Mouse (Mus musculus): ENCODE measurements around the gene Hba-a1.
"Not testable (repeated sequence)": the region's sequence is repeated elsewhere in the genome, so short reads cannot be mapped to it uniquely, and the experiment has no call there.

DNA sequence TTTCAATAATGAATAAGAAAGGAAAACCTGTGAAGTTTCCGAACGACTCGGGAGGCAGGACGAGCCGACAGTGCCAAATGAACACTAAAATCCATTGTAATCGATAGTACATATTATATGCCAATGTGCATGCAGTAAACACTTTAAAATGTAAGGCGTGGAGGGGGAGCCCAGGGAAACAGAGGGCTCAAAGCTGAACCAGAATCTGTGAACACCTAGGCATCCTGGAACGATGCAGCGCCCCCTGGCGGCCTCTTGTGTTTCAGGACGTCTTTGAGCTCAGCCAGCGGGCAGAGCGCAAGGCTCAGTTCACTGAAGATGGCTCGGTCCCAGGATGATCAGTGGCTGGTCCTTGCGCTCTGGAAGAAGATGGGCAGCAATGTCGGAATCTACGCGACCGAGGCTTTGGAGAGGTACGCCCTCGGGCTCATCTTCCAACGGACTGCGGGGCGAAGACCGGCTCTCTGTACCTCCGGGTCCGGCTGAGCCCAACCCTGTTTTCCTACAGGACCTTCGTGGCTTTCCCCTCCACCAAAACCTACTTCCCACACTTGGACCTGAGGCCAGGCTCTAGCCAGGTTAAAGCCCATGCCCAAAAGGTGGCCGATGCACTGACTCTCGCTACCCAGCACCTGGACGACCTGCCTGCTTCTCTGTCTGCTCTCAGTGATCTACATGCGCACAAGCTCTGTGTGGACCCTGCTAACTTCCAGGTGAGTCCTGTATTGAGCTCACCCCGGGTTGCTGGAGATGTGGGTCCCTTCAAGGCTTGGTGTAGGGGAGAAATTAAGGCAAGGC is 3.6 kb downstream of the Hba-a1 start, which contains the start of gene Hbq1b:
- TF ChIP-seq GATA1, TAL1 (IDR thresholded peaks at IDR 0.05; ENCODE audit: low read length): not testable (repeated sequence)
